Mouse (Mus musculus): ENCODE measurements at regions not wholly inside any gene's neighbourhood (a gene's known extent, or its start where the extent isn't known, plus 50 kb on each side); places are given as distances from the start of the nearest gene placed in this dataset.
"Not testable (repeated sequence)": the region's sequence is repeated elsewhere in the genome, so short reads cannot be mapped to it uniquely, and the experiment has no call there.

DNA sequence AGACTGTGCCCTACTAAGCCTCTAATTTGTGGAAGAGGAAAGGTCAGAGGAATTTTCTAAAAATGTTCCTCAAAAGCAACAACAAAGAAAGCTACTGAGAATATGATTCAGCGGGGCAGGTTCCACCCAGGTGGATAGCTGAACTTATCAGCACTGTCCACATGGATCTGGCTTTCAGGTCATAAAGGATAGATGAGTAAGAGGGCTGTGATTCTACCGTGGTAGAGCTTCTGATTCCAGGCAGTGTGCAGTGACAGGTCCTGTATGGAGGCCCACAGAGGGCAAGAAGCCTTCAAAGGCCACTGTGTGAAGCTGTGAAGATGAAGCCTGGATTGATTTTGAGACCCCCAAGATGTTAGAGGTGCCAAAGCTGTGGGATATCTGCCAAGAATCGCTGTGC is 51.8 kb downstream of the Teddm3 start:
- H3K9me3 ChIP-seq; H3K4me3 ChIP-seq; H3K27ac ChIP-seq; H3K36me3 ChIP-seq; H3K4me1 ChIP-seq; H3K4me2 ChIP-seq; ATAC-seq (ENCODE audit: borderline replicate concordance, extremely low read depth, low FRiP score, low TSS enrichment); H3K27me3 ChIP-seq; H3K9ac ChIP-seq: not testable (repeated sequence)
- WGBS, result 69% methylated on average over 3 of the region's 3 CpGs

GRCm38 (mm10) chr16:21100126-21100525 is 53.7 kb downstream of the Teddm3 start:
- not testable (repeated sequence) for H3K4me2 ChIP-seq; H3K4me3 ChIP-seq; H3K9ac ChIP-seq; ATAC-seq (ENCODE audit: borderline replicate concordance, extremely low read depth, low FRiP score, low TSS enrichment); H3K4me1 ChIP-seq; H3K27me3 ChIP-seq; H3K36me3 ChIP-seq; H3K27ac ChIP-seq; H3K9me3 ChIP-seq
- 73% methylated on average over 2 of the region's 2 CpGs for WGBS

- ATAC-seq (ENCODE audit: borderline replicate concordance, extremely low read depth, low FRiP score, low TSS enrichment), result no peak
- Histone ChIP-seq H3K9ac (no peak overlapping the region), H3K4me3 (no peak overlapping the region), H3K36me3 (no peaks in the 10 kb centered on the region), H3K9me3 (no peaks in the 10 kb centered on the region), H3K27ac (no peak overlapping the region), H3K4me2 (no peak overlapping the region), H3K27me3 (no peaks in the 10 kb centered on the region), H3K4me1 (no peaks in the 10 kb centered on the region)
- WGBS, result 43% methylated on average over 5 of the region's 5 CpGs
These were observed 79.0 kb downstream of the Teddm3 start for GRCm38 (mm10) chr16:21074779-21075148.

DNA sequence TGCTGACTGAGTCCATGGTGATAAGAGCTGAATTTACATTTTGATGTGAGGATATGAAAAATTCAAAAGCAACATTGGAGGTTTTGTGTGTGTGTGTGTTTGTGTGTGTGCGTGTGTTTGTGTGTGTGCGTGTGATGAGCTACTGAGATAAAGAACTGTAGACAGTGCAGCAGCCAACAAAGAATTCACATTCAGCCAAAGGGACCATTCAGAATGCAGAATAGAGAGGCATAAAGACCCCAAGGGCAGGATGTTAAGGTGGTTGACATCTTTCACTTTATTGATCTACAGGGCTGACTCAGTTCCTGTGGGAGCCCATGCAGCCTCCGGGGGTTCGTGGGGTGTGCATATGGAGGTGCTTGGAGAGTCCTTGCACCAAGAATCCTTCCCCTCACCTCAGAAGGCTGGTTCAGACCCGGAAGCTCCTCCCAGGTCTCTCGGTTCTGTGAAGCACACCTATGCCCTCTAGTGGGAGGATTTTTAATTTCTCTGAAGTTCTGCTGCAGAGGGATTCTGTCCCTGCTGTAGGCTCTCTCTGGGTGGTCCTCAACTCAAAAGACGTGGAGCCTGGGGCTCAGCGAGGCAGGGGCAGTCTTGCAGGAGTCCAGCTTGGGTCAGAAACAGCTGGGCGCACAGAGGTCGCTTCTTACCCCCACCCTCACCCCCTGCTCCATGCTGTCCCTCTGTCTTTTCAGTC is 79.6 kb downstream of the Teddm3 start:
- H3K4me3 ChIP-seq, H3K36me3 ChIP-seq, H3K27me3 ChIP-seq, H3K27ac ChIP-seq, H3K9me3 ChIP-seq, H3K4me1 ChIP-seq, H3K9ac ChIP-seq, H3K4me2 ChIP-seq: not testable (repeated sequence)
- 30% methylated on average over 8 of the region's 10 CpGs for WGBS
- ATAC-seq (ENCODE audit: borderline replicate concordance, extremely low read depth, low FRiP score, low TSS enrichment), result peak; percentile 64

DNA sequence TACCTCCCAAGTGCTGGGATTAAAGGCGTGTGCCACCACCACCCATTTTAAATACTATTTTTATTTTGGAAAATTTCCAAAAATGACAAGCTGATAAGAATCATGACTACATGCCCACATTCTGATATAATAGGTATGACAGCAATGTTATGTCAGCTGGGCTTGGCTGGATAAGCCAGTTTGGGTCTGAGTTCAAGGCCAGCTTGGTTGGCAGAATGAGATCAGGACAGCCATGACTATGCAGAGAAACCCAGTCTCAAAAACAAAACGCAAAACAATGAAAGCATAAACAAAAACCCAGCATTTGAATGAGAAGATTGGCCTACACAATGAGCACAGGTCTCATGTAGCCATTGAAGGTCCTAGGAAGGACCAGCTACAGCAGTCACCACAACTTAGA is 93.6 kb downstream of the Teddm3 start:
- H3K4me2 ChIP-seq, result no peak overlapping the region
- no peak overlapping the region for H3K4me3 ChIP-seq
- no peaks in the 10 kb centered on the region for H3K4me1 ChIP-seq
- H3K9ac ChIP-seq, result no peak overlapping the region
- no peaks in the 10 kb centered on the region for H3K36me3 ChIP-seq
- H3K27me3 ChIP-seq, result no peaks in the 10 kb centered on the region
- no peak for ATAC-seq (ENCODE audit: borderline replicate concordance, extremely low read depth, low FRiP score, low TSS enrichment)
- WGBS, result 71% methylated on average over 2 of the region's 2 CpGs
- H3K27ac ChIP-seq, result no peak overlapping the region
- no peaks in the 10 kb centered on the region; the same call in 1 of the 2 replicates for H3K9me3 ChIP-seq

DNA sequence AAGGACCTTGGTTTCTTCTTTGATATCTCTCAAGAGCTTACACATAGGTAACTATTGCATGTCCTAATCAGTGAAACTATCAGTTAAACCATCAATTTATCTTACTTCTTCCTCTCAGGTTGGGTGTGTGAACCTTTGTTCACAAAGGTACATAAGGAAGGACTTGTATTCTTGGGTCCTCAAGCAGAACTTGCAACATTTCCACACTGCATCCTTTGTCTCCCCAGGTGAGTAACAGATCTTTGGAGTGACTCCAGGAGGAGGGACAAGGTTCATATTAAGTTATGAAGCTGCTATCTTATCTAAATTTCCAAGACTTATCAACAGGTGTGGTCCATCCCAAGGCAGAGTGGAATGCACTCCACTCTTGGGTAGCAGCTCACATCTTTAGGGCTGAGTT is 99.0 kb downstream of the Teddm3 start:
- H3K4me1 ChIP-seq, result no peaks in the 10 kb centered on the region
- H3K4me2 ChIP-seq, result no peak overlapping the region
- no peaks in the 10 kb centered on the region; the same call in 1 of the 2 replicates for H3K9me3 ChIP-seq
- H3K9ac ChIP-seq, result no peak overlapping the region
- no peaks in the 10 kb centered on the region for H3K27me3 ChIP-seq
- ATAC-seq (ENCODE audit: borderline replicate concordance, extremely low read depth, low FRiP score, low TSS enrichment), result no peak
- H3K27ac ChIP-seq, result no peak overlapping the region
- H3K4me3 ChIP-seq, result no peak overlapping the region
- H3K36me3 ChIP-seq, result no peaks in the 10 kb centered on the region

- not testable (repeated sequence) for H3K9me3 ChIP-seq; H3K4me2 ChIP-seq; H3K27ac ChIP-seq; H3K27me3 ChIP-seq; ATAC-seq (ENCODE audit: borderline replicate concordance, extremely low read depth, low FRiP score, low TSS enrichment); H3K4me3 ChIP-seq; H3K36me3 ChIP-seq; H3K9ac ChIP-seq; H3K4me1 ChIP-seq
- 68% methylated on average over 1 of the region's 1 CpGs for WGBS
These were observed 131.7 kb downstream of the Teddm3 start for GRCm38 (mm10) chr16:21022087-21022486.

GRCm38 (mm10) chr16:21004871-21005270 is 148.9 kb downstream of the Teddm3 start:
- H3K27me3 ChIP-seq, result no peaks in the 10 kb centered on the region
- H3K9ac ChIP-seq, result no peak overlapping the region
- H3K4me2 ChIP-seq, result no peak overlapping the region
- H3K27ac ChIP-seq, result no peak overlapping the region
- H3K4me1 ChIP-seq, result no peaks in the 10 kb centered on the region
- ATAC-seq (ENCODE audit: borderline replicate concordance, extremely low read depth, low FRiP score, low TSS enrichment), result no peak
- H3K9me3 ChIP-seq, result no peaks in the 10 kb centered on the region
- no peaks in the 10 kb centered on the region for H3K36me3 ChIP-seq
- H3K4me3 ChIP-seq, result no peak overlapping the region

GRCm38 (mm10) chr16:21001126-21001525 is 152.7 kb downstream of the Teddm3 start:
- WGBS, result 64% methylated on average over 1 of the region's 1 CpGs
- Histone ChIP-seq H3K9me3 (no peaks in the 10 kb centered on the region), H3K4me2 (no peak overlapping the region), H3K27me3 (no peaks in the 10 kb centered on the region), H3K27ac (no peak overlapping the region), H3K9ac (no peak overlapping the region), H3K4me1 (no peaks in the 10 kb centered on the region), H3K36me3 (no peaks in the 10 kb centered on the region), H3K4me3 (no peak overlapping the region)
- ATAC-seq (ENCODE audit: borderline replicate concordance, extremely low read depth, low FRiP score, low TSS enrichment), result no peak

- WGBS, result 82% methylated on average over 2 of the region's 2 CpGs
- Histone ChIP-seq H3K4me1 (no peaks in the 10 kb centered on the region), H3K9ac (no peak overlapping the region), H3K4me3 (no peak overlapping the region), H3K4me2 (no peak overlapping the region), H3K27ac (no peak overlapping the region), H3K27me3 (no peaks in the 10 kb centered on the region), H3K36me3 (no peaks in the 10 kb centered on the region), H3K9me3 (no peaks in the 10 kb centered on the region)
- ATAC-seq (ENCODE audit: borderline replicate concordance, extremely low read depth, low FRiP score, low TSS enrichment), result no peak
These were observed 163.3 kb downstream of the Teddm3 start for GRCm38 (mm10) chr16:20990524-20990923.

DNA sequence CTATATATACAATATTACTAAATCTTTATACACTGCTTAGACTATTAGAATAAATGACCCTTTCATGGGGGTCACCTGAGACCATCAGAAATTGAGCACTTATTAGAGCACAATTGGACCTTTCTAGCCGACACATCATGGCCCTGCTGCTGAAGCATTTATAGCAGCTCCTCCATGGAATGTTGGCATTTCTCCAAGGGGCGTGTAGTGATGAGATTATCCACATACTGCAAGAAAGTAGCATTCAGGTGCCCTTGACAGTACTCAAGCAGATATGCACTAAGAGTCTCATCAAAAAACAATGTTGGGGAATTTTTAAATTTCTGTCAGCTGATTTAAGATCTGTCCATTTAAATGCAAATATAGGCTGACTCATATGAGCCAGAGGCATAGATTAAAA is 178.4 kb downstream of the Teddm3 start:
- no peaks in the 10 kb centered on the region for H3K4me1 ChIP-seq
- H3K4me2 ChIP-seq, result no peak overlapping the region
- H3K9ac ChIP-seq, result no peak overlapping the region
- H3K4me3 ChIP-seq, result no peak overlapping the region
- no peaks in the 10 kb centered on the region for H3K9me3 ChIP-seq
- 18% methylated on average over 2 of the region's 2 CpGs for WGBS
- no peak for ATAC-seq (ENCODE audit: borderline replicate concordance, extremely low read depth, low FRiP score, low TSS enrichment)
- no peak overlapping the region for H3K27ac ChIP-seq
- H3K36me3 ChIP-seq, result no peaks in the 10 kb centered on the region
- no peaks in the 10 kb centered on the region for H3K27me3 ChIP-seq

GRCm38 (mm10) chr16:20972442-20972841 is 181.4 kb downstream of the Teddm3 start:
- Histone ChIP-seq H3K9ac (no peak overlapping the region), H3K27me3 (no peaks in the 10 kb centered on the region), H3K4me3 (no peak overlapping the region), H3K36me3 (no peaks in the 10 kb centered on the region), H3K4me1 (no peaks in the 10 kb centered on the region), H3K27ac (no peak overlapping the region), H3K4me2 (no peak overlapping the region), H3K9me3 (no peaks in the 10 kb centered on the region)
- ATAC-seq (ENCODE audit: borderline replicate concordance, extremely low read depth, low FRiP score, low TSS enrichment), result no peak

GRCm38 (mm10) chr16:20958905-20959304 is 194.9 kb downstream of the Teddm3 start:
- peak; percentile 87; the same call in 1 of the 2 replicates for ATAC-seq (ENCODE audit: borderline replicate concordance, extremely low read depth, low FRiP score, low TSS enrichment)
- Histone ChIP-seq H3K27me3 (no peaks in the 10 kb centered on the region), H3K4me2 (peak overlapping the region; percentile 27), H3K9me3 (no peaks in the 10 kb centered on the region), H3K4me1 (no peaks in the 10 kb centered on the region), H3K4me3 (no peak overlapping the region), H3K9ac (no peak overlapping the region), H3K36me3 (no peaks in the 10 kb centered on the region), H3K27ac (peak overlapping the region; percentile 52; the same call in 1 of the 2 replicates)
- 30% methylated on average over 10 of the region's 10 CpGs for WGBS

Data from lung, embryonic 15.5 days (tissue).